Mouse (Mus musculus) ES-CJ7 (cell line): ENCODE data around the gene Snrpb2.

ENCODE experiments used
- DNase-seq: peaks from one replicate; pipeline ENCODE4 v3.0.0; 2011; ENCODE audit warnings: low read depth, low spot score

Snrpb2 gene

DNA sequence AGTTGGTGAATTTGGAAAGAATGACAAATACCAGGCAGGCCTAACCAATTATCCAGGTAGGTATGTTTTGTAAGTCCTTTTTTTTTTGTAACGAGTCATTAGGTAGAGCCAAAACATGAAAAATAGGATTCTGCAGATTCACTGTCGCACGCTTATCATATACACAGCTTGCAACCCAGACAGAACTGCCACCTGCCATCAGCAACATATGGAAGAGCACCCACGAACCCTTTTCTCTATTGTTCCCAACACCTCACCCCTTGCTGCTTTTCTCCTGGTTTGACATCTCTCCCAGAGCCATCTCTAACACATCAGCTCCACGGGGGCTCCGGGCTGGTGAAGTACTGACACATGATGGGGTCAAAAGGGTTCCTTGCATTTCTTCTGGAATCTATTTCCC lies 31.9 kb downstream of the Snrpb2 start:
- no peak for DNase-seq

DNA sequence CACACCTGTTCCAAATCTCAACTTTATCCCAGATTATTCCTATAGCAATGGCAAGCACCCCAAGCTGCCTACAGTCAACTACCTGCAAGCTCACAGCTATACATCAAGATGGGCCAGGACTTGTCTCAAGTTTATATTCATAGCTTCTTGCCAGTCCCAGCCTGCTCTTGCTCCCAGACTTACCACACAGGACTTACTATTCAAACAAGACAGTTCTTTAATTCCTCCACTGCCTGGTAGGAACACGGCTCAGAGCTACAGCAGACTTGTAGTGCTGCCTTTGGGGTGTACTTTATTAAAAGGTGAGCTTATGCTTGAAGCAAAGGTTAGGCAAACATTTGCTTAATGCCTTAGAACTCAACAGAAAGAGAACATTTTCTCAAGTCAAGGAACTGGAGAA lies 34.3 kb downstream of the Snrpb2 start:
- DNase-seq = no peak

DNA sequence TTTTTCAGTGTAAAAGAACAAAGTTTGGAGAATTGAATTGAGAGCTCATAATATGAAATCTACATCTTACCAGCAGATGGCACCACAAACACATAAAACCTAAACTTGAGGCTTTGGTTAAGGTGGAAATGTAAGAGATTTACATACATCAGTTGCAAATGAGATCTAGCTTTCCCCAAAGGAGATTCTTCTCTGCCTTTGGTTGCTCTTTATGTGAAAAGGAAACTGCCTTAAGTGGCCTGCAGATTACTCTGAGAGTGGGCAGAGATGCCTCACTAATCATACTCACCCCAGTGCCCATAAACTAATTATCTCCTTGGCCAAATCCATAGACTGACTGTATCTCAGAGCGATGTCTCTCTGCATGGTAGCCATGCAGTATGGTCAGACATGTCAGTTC lies 51.0 kb downstream of the Snrpb2 start:
- peak; percentile 63 for DNase-seq

DNA sequence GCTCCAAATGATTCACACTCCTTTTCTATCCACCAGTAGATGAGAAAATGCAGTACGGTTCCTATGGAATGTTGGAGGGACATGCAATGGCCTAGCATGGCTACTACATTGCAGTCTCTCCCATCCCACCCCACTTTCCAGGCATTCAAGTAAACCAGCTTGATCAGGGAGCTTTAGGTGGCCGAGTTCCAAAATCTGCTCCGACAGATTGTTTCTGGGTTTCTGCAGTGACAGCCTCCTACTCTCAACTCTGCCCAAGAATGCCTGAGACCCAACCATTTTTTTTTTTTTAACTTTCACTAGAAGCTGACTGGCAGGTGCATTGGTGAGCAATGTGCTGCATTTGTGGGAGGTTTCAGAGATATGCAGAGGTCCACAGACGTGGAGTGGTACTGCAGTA lies 51.9 kb downstream of the Snrpb2 start:
- no peak for DNase-seq

DNA sequence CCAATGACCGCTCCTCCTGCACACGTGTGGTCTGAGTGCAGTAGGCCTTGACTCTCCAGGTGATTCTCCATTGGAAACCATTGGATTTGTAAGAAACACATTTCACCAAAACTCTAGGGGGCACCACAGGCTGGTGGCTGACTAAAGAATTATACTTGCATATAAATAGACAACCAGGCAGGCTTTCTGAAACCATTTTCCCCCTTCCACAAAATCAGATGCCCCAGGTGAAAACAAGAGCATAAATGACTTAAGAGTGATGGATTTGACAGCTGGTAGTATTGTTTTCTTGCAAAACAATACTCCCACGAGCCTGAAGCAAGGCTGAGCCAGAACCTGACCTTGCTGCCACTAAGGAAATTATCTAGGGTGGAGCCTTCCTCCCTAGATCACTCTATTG lies 54.6 kb downstream of the Snrpb2 start:
- peak; percentile 94 for DNase-seq

DNA sequence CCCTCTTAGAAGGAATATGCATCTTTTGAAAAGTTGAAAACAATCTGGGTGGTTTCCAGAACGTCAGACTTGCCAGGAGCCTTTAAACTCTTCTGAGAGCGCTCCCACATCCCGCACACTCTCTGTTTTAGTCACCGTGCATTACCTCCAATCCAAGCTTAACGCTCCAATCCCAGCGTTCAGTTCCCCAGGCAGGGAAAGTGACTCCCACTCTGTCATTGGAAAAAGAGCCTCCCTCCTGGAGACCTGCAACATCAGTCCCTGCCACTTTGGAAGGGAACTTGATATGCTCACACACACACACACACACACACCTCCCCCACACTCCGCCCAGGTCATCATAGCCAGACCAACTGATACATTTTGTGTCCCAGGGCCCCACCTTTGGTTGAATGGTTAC lies 55.4 kb downstream of the Snrpb2 start:
- peak; percentile 65 for DNase-seq
